Mouse (Mus musculus) limb, embryonic 14.5 days (tissue): ENCODE results near the gene Tigar. TPM values are rescaled to one million over a fixed set of nuclear protein-coding genes. Genes with fewer than 3 reads are reported as not detected.
A peak's percentile ranks its signal among the peaks of the same experiment; 100 is the strongest.

Experiments
- ATAC-seq: fragments of 200-750 bp; cut with Nextera tagmentation; 2 replicates; pipeline ENCODE4 v1.8.0; 2017; ENCODE audit warnings: low read depth, moderate number of reproducible peaks, moderate TSS enrichment; ENCODE audit not compliant: low FRiP score
- DNase-seq: peaks from one replicate; pipeline ENCODE4 v3.0.0-alpha.2; 2015; ENCODE audit warnings: low spot score
- H3K27ac ChIP-seq: fragments of 300-500 bp; sonication (generic); replicated peaks from 2 replicates; pipeline ENCODE4 v1.5.1; 2014; ENCODE audit warnings: low read depth, mild to moderate bottlenecking, low read length, moderate library complexity, mixed read lengths
- H3K27me3 ChIP-seq: fragments of 300-500 bp; sonication (generic); 2 replicates; pipeline ENCODE4 v1.6.1; 2014; ENCODE audit warnings: low read length, mixed read lengths; ENCODE audit not compliant: control insufficient read depth, insufficient read depth
- H3K36me3 ChIP-seq: fragments of 300-500 bp; sonication (generic); 2 replicates; pipeline ENCODE4 v1.6.1; 2014; ENCODE audit warnings: mild to moderate bottlenecking, low read length, moderate library complexity, mixed read lengths; ENCODE audit not compliant: control insufficient read depth, insufficient read depth
- H3K4me1 ChIP-seq: fragments of 300-500 bp; sonication (generic); 2 replicates; pipeline ENCODE4 v1.6.1; 2014; ENCODE audit warnings: antibody characterized with exemption, low read length, mixed read lengths; ENCODE audit not compliant: control insufficient read depth, insufficient read depth
- H3K4me2 ChIP-seq: fragments of 300-500 bp; sonication (generic); replicated peaks from 2 replicates; pipeline ENCODE4 v1.6.1; 2014; ENCODE audit warnings: low read depth, mild to moderate bottlenecking, low read length, moderate library complexity; ENCODE audit not compliant: severe bottlenecking
- H3K4me3 ChIP-seq: fragments of 300-500 bp; sonication (generic); replicated peaks from 2 replicates; pipeline ENCODE4 v1.5.1; 2014; ENCODE audit warnings: low read length
- H3K9ac ChIP-seq: fragments of 300-500 bp; sonication (generic); 2 replicates; pipeline ENCODE4 v1.6.1; 2014; ENCODE audit warnings: mild to moderate bottlenecking, low read depth, low read length, moderate library complexity; ENCODE audit not compliant: severe bottlenecking
- H3K9me3 ChIP-seq: fragments of 300-500 bp; sonication (generic); 2 replicates; pipeline ENCODE4 v1.6.1; 2016; ENCODE audit warnings: low read length; ENCODE audit not compliant: control insufficient read depth
- POLR2A ChIP-seq: fragments of 200-500 bp; IDR thresholded peaks from 2 replicates; pipeline ENCODE4 v1.8.0; 2012; ENCODE audit warnings: inconsistent platforms, mild to moderate bottlenecking, moderate library complexity, borderline replicate concordance; ENCODE audit not compliant: insufficient read depth, insufficient read length; ENCODE audit errors: extremely low read depth
- WGBS: fragments of 180-500 bp; shearing (Covaris S2); extraction: QIAGEN DNeasy Blood & Tissue Kit; methylation state at CpG from one replicate; pipeline ENCODE4 v1.1.7; 2014; 5-methylcytosine and 5-hydroxymethylcytosine counted together
- polyA plus RNA-seq, 2 experiments: library from polyadenylated mRNA; depleted of rRNA in 1 of 2; stranded (reverse) in 1 of 2; unstranded in 1 of 2; fragments of >200 nt; fragmentation: Nextera tagmentation in 1 of 2; extraction: Ambion mirVana in 1 of 2; gene quantifications; 2 replicates each; pipeline versions ENCODE4 v1.2.1 to v1.2.3; 2012 to 2014

Tigar gene
- 3.4 and 4.1 TPM in 2 replicates for polyA plus RNA-seq (2012; rRNA removed)
- polyA plus RNA-seq (2014; fragmentation: Nextera tagmentation; extraction: Ambion mirVana): 3.2 and 3.3 TPM in 2 replicates

GRCm38 (mm10) chr6:127109402-127109930, at the start of gene Tigar:
TSS of gene Tigar (minus strand) at chr6:127109557.
- ATAC-seq (peak; percentile 100), DNase-seq (peak; percentile 94)
- Histone ChIP-seq H3K4me2 (peak within 1 kb of the TSS; percentile 72), H3K9me3 (no peaks in the 10 kb centered on the region), H3K27me3 (no peaks in the 10 kb centered on the region), H3K27ac (no peak within 1 kb of the TSS), H3K9ac (peak within 1 kb of the TSS; percentile 53), H3K36me3 (no peaks in the 10 kb centered on the region), H3K4me3 (peak within 1 kb of the TSS; percentile 52), H3K4me1 (peaks cover 9% of the 10 kb centered on the region; the same call in 1 of the 2 replicates)
- peak; percentile 68; the same call in 1 of the 2 replicates for TF ChIP-seq POLR2A
- WGBS: under 1% methylated on average over 37 of the region's 37 CpGs

- Histone ChIP-seq H3K27ac (no peak overlapping the region), H3K9me3 (no peaks in the 10 kb centered on the region), H3K9ac (no peak overlapping the region), H3K4me1 (peaks cover 14% of the 10 kb centered on the region), H3K27me3 (no peaks in the 10 kb centered on the region), H3K4me3 (no peak overlapping the region), H3K4me2 (no peak overlapping the region), H3K36me3 (no peaks in the 10 kb centered on the region)
- no peak for TF ChIP-seq POLR2A
- no peak for DNase-seq
- ATAC-seq: no peak
- 48% methylated on average over 1 of the region's 1 CpGs for WGBS
Observed at GRCm38 (mm10) chr6:127157321-127157720, 48.0 kb upstream of the Tigar start.

- peak overlapping the region; percentile 87 for H3K4me3 ChIP-seq
- H3K9me3 ChIP-seq: no peaks in the 10 kb centered on the region
- H3K27me3 ChIP-seq: no peaks in the 10 kb centered on the region
- no peak for TF ChIP-seq POLR2A
- H3K9ac ChIP-seq: peak overlapping the region; percentile 56
- H3K4me1 ChIP-seq: peaks cover 24% of the 10 kb centered on the region
- H3K36me3 ChIP-seq: no peaks in the 10 kb centered on the region
- H3K4me2 ChIP-seq: peak overlapping the region; percentile 95
- 3% methylated on average over 15 of the region's 15 CpGs for WGBS
- DNase-seq: no peak
- H3K27ac ChIP-seq: peak overlapping the region; percentile 94
- no peak for ATAC-seq
Observed at GRCm38 (mm10) chr6:127155468-127155867, 46.1 kb upstream of the Tigar start.

- Histone ChIP-seq H3K4me3 (peak overlapping the region; percentile 87), H3K36me3 (no peaks in the 10 kb centered on the region), H3K27ac (peak overlapping the region; percentile 94), H3K27me3 (no peaks in the 10 kb centered on the region), H3K4me2 (peak overlapping the region; percentile 95), H3K9me3 (no peaks in the 10 kb centered on the region), H3K9ac (peak overlapping the region; percentile 56), H3K4me1 (peaks cover 24% of the 10 kb centered on the region)
- DNase-seq (peak; percentile 92), ATAC-seq (peak; percentile 51)
- WGBS: under 1% methylated on average over 27 of the region's 34 CpGs
- TF ChIP-seq POLR2A: 0 out of 2 replicates have a peak, but pooled peaks have one; percentile 40
Observed at GRCm38 (mm10) chr6:127154708-127155268, 45.4 kb upstream of the Tigar start.

GRCm38 (mm10) chr6:127153972-127154707, 44.8 kb upstream of the Tigar start:
- DNase-seq: no peak
- Histone ChIP-seq H3K9ac (peak overlapping the region; percentile 56), H3K4me3 (peak overlapping the region; percentile 87), H3K9me3 (no peaks in the 10 kb centered on the region), H3K36me3 (no peaks in the 10 kb centered on the region), H3K4me1 (peaks cover 24% of the 10 kb centered on the region), H3K4me2 (peak overlapping the region; percentile 95), H3K27ac (peak overlapping the region; percentile 94), H3K27me3 (no peaks in the 10 kb centered on the region)
- no peak for ATAC-seq
- WGBS: under 1% methylated on average over 30 of the region's 30 CpGs
- TF ChIP-seq POLR2A: no peak
